Mouse (Mus musculus) kidney, embryonic 14.5 days (tissue): ENCODE measurements around the gene H2-M10.3. TPM values are rescaled to one million over a fixed set of nuclear protein-coding genes. Genes with fewer than 3 reads are reported as not detected.
"Not testable (repeated sequence)": the region's sequence is repeated elsewhere in the genome, so short reads cannot be mapped to it uniquely, and the experiment has no call there.

Source experiments
- ATAC-seq: fragments of 200-750 bp; cut with Nextera tagmentation; 2 replicates; pipeline ENCODE4 v1.8.0; 2017; ENCODE audit warnings: moderate number of reproducible peaks, mild to moderate bottlenecking, moderate TSS enrichment, moderate library complexity; ENCODE audit not compliant: low FRiP score, low TSS enrichment
- H3K27ac ChIP-seq: fragments of 300-500 bp; sonication (generic); 2 replicates; pipeline ENCODE4 v1.5.1; 2014; ENCODE audit warnings: low read depth, mild to moderate bottlenecking, low read length, moderate library complexity, mixed read lengths
- H3K27me3 ChIP-seq: fragments of 300-500 bp; sonication (generic); 2 replicates; pipeline ENCODE4 v1.6.1; 2014; ENCODE audit warnings: mild to moderate bottlenecking, low read length; ENCODE audit not compliant: control insufficient read depth, insufficient read depth
- H3K36me3 ChIP-seq: fragments of 300-500 bp; sonication (generic); 2 replicates; pipeline ENCODE4 v1.6.1; 2014; ENCODE audit warnings: low read length, mixed read lengths; ENCODE audit not compliant: control insufficient read depth, insufficient read depth
- H3K4me1 ChIP-seq: fragments of 300-500 bp; sonication (generic); 2 replicates; pipeline ENCODE4 v1.6.1; 2014; ENCODE audit warnings: low read length, mixed read lengths; ENCODE audit not compliant: control insufficient read depth, insufficient read depth
- H3K4me2 ChIP-seq: fragments of 300-500 bp; sonication (generic); replicated peaks from 2 replicates; pipeline ENCODE4 v1.6.1; 2014; ENCODE audit warnings: low read depth, mild to moderate bottlenecking, low read length
- H3K4me3 ChIP-seq: fragments of 300-500 bp; sonication (generic); 2 replicates; pipeline ENCODE4 v1.5.1; 2014; ENCODE audit warnings: mild to moderate bottlenecking, low read length
- H3K9ac ChIP-seq: fragments of 300-500 bp; sonication (generic); 2 replicates; pipeline ENCODE4 v1.6.1; 2014; ENCODE audit warnings: low read depth, mild to moderate bottlenecking, low read length, moderate library complexity
- H3K9me3 ChIP-seq: fragments of 300-500 bp; sonication (generic); 2 replicates; pipeline ENCODE4 v1.6.1; 2016; ENCODE audit warnings: low read length; ENCODE audit not compliant: control insufficient read depth
- WGBS: fragments of 180-500 bp; shearing (Covaris S2); extraction: QIAGEN DNeasy Blood & Tissue Kit; methylation state at CpG from one replicate; pipeline ENCODE4 v1.1.7; 2014; 5-methylcytosine and 5-hydroxymethylcytosine counted together
- polyA plus RNA-seq: library from polyadenylated mRNA; unstranded; fragments of >200 nt; fragmentation: Nextera tagmentation; extraction: Ambion mirVana; gene quantifications from 2 replicates; pipeline ENCODE4 v1.2.1, GENCODE M21; 2014

H2-M10.3 gene
- polyA plus RNA-seq = not detected in 2 replicates

DNA sequence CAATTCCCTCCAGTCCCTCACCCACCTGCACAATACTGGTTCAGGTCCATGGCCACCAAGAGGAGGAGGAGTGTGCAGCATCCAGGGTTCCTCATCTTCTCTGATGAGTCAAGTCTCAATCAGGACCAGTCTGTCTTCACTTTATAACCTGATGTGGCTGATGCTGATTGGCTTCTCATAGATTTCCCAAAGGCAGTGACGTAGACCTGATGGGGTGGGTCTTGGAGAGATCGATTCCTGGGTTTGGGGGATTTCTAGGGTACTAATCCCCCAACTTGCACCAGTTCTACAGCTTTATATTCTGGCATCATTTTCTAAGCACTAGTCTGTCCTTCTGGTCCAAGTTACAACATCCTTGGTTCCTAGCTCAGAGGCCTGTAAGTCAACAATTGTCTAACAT lies at the start of gene H2-M10.3:
Gene H2-M10.3, minus strand, starts transcription at position 101 of the 400 bp plus-strand sequence.
- not testable (repeated sequence) for H3K27ac ChIP-seq, H3K9me3 ChIP-seq, H3K36me3 ChIP-seq, H3K4me2 ChIP-seq, H3K4me1 ChIP-seq, H3K9ac ChIP-seq, ATAC-seq, H3K27me3 ChIP-seq, H3K4me3 ChIP-seq
- 90% methylated on average over 2 of the region's 2 CpGs for WGBS

DNA sequence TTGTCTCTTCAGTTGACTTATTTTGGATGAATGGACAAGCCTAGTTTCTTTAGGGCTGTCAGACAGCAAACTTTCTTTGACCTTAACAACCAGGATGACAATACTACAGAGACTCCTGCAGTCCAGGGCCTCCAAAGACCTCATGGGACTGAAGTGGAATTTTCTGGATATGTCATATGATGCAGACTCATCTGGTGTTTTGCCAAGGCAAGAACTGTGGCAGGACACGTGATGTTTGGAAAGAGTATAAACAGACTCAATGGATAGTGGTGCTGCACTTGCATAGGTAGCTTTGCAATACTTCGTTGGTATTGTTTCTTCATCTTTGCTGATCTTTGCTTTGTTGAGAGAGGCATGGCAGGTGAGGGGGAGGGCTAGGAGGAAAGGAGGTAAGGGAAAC lies 49.2 kb upstream of the H2-M10.3 start:
- H3K9me3 ChIP-seq = no peaks in the 10 kb centered on the region; the same call in 1 of the 2 replicates
- no peaks in the 10 kb centered on the region for H3K27me3 ChIP-seq
- no peak overlapping the region for H3K27ac ChIP-seq
- ATAC-seq = no peak
- 58% methylated on average over 2 of the region's 2 CpGs for WGBS
- H3K4me2 ChIP-seq = no peak overlapping the region
- no peak overlapping the region for H3K4me3 ChIP-seq
- no peak overlapping the region for H3K9ac ChIP-seq
- H3K4me1 ChIP-seq = no peaks in the 10 kb centered on the region
- H3K36me3 ChIP-seq = no peaks in the 10 kb centered on the region

DNA sequence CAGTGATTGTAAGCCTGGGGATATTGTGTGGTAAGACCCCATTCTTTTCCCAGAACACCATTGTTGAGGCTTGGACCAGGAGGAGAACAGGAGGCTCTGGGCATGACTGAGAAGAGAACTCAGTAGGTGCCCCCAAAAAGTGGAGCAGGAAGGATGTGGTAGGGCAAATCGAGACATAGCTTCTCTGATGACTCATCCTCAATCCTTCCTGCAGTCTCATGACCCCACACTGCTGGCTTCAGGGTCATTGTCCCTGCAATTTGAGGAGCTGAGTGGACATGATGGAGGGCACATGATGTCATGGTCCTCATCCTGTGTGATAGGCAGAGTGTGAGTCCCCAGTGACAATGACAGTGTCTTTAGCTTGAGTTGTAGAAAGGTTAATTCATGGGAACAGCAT lies 47.2 kb upstream of the H2-M10.3 start:
- WGBS = 60% methylated on average over 1 of the region's 1 CpGs

DNA sequence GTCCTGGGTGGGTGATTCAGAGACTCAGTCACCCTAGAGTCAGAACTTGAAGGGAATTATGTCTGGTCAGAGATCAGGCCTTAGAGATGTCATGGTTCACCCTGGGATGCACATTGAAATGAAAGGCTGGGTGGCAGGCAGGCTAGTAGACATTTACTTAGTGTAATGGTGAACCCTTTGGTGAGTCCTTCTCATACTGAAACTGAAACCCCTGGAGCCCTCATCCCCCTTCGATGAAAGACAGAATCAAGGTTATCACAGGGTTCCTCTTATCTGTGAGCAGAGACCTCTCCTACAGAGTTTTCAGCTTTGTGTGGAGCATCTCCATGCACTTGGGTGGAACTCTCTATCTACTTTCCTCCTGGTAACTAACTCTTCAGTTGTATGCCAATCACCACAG lies 46.1 kb upstream of the H2-M10.3 start:
- Histone ChIP-seq H3K9me3 (no peaks in the 10 kb centered on the region), H3K4me2 (no peak overlapping the region), H3K27me3 (no peaks in the 10 kb centered on the region), H3K4me3 (no peak overlapping the region), H3K9ac (no peak overlapping the region), H3K4me1 (no peaks in the 10 kb centered on the region), H3K27ac (no peak overlapping the region), H3K36me3 (no peaks in the 10 kb centered on the region)
- WGBS = 82% methylated on average over 1 of the region's 1 CpGs
- no peak for ATAC-seq

More for the DNA sequence above, 47.2 kb upstream of the H2-M10.3 start:
- H3K27ac ChIP-seq = no peak overlapping the region
- no peaks in the 10 kb centered on the region for H3K36me3 ChIP-seq
- no peak overlapping the region for H3K9ac ChIP-seq
- no peak for ATAC-seq
- H3K9me3 ChIP-seq = no peaks in the 10 kb centered on the region
- no peaks in the 10 kb centered on the region for H3K4me1 ChIP-seq
- H3K4me2 ChIP-seq = no peak overlapping the region
- H3K4me3 ChIP-seq = no peak overlapping the region
- no peaks in the 10 kb centered on the region for H3K27me3 ChIP-seq

DNA sequence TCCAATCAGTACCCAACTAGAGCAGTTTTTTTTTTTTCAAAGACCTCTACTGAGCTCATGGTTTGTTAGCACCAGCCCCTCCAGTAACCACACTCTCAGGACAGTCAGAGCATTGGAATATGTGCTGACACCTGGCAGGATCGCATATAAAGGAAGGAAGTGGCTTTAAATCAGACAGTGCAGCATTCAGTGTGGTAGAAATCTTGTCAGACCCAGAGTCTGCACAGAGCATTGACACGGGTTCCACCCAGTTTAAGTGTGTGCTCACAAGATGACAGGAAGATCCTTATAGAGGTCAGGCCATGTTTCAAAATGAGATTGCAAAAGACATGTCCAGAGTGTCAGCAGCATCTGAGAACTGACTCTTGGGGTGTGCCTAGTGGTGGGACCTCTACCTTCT lies 21.7 kb upstream of the H2-M10.3 start:
- Histone ChIP-seq H3K9ac (no peak overlapping the region), H3K4me3 (no peak overlapping the region), H3K9me3 (no peaks in the 10 kb centered on the region), H3K4me1 (no peaks in the 10 kb centered on the region), H3K36me3 (no peaks in the 10 kb centered on the region), H3K27ac (no peak overlapping the region), H3K4me2 (no peak overlapping the region), H3K27me3 (no peaks in the 10 kb centered on the region)
- ATAC-seq = no peak
- WGBS = 76% methylated on average over 2 of the region's 2 CpGs

DNA sequence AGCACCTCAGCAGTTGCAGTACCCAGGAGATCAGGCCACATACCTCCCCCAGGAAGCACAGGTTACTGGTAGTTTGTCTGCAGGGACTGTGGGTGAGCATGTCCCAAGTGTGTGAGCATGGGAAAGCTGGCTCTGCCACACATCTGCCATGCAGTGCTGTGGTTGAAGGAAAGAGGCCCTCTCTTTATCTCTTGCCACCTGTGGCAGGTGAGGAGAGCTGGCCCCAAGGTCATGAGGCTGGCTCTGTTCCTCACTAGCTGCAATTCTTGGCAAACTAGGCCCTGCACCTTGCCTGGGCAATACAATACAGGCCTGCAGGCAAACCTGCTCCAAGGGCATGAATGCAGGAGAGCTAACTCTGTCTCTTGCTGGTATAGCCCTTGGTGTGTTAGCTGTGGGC lies 5.8 kb downstream of the H2-M10.3 start:
- H3K4me1 ChIP-seq, H3K27me3 ChIP-seq, ATAC-seq, H3K9me3 ChIP-seq, H3K4me3 ChIP-seq, H3K36me3 ChIP-seq, H3K27ac ChIP-seq, H3K4me2 ChIP-seq, H3K9ac ChIP-seq: not testable (repeated sequence)

DNA sequence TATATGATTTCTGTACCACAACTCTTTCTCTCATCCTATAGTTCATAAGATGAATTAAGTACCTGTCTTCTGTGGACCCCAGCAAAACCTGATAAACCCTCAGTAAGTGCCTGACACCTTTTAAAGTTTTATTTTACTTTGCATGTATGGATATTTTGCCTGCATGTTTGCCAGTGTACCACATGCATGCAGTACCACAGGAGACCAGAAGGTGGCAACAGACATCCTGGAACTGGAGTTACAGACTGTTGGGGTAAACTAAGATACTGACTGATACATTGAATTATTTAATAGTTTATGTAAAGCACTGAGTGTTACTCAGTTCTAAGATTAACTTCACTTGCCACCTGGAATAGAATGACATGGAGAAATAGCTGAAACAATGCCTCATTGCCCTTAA lies 10.7 kb downstream of the H2-M10.3 start:
- H3K36me3 ChIP-seq, ATAC-seq, H3K4me1 ChIP-seq, H3K4me3 ChIP-seq, H3K27me3 ChIP-seq, H3K4me2 ChIP-seq, H3K9me3 ChIP-seq, H3K9ac ChIP-seq, H3K27ac ChIP-seq: not testable (repeated sequence)

DNA sequence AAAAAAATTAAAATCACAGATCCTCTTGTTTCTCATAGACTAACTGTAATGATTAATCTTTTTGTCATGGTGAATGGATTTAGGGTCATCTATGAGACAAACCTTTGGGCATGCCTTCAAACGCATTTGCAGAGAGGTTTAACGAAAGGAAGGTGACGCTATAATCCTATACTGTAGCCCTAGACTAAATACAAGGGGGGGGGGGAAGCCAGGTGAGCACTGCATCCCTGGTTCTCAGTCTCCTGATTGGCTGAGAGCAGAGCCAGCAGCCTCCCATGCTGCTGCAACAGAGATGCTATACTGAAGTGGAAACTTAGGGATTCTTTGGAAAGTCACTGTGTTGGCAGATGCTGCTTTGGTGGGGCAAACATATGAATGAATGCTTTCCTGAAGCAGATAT lies 12.5 kb downstream of the H2-M10.3 start:
- no peaks in the 10 kb centered on the region for H3K36me3 ChIP-seq
- H3K4me3 ChIP-seq = no peak overlapping the region
- H3K4me1 ChIP-seq = no peaks in the 10 kb centered on the region
- no peaks in the 10 kb centered on the region for H3K27me3 ChIP-seq
- no peaks in the 10 kb centered on the region for H3K9me3 ChIP-seq
- 48% methylated on average over 3 of the region's 3 CpGs for WGBS
- H3K27ac ChIP-seq = no peak overlapping the region
- no peak for ATAC-seq
- no peak overlapping the region for H3K4me2 ChIP-seq
- H3K9ac ChIP-seq = no peak overlapping the region

DNA sequence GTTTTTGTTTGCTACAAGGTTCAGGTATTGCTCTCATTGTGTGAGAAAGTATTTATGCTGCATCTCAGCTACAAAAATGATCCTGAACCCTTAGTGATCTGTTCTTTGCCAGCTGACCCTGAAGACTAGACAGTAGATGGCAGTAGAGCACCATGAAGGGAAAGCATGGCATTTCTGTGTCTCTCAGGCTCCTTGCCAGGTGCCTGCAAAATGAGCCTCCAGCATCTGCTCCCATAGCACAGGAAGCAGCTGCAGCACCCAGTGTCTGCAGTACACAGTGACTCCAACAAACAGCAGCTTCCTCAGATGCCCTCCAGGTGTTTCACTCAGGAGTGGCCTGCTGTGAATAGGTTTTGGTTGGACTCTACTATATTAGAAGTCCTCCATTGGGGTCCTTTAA lies 12.9 kb downstream of the H2-M10.3 start:
- not testable (repeated sequence) for H3K27me3 ChIP-seq, H3K36me3 ChIP-seq
- ATAC-seq = 0 out of 2 replicates have a peak, but pooled peaks have one; percentile 32

DNA sequence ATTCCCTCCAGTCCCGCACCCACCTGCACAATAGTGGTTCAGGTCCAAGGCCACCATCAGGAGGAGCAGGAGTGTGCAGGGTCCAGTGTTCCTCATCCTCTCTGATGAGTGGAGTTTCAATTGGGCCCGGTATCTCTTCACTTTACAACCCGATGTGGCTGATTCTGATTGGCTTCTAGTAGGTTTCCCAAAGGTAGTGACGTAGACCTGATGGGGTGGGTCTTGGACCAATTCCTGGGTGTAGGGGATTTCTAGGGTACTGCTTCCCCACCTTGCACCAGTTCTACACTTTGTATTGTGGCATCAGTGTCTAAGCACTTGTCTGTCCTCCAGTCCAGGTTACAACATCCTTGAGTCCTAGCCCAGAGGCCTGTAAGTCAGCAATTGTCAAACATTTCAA lies 42.2 kb downstream of the H2-M10.3 start, which contains the start of gene H2-M10.1:
Gene H2-M10.1, minus strand, starts transcription at position 101 of the 400 bp plus-strand sequence.
- Histone ChIP-seq H3K9ac (no peak within 1 kb of the TSS), H3K27ac (no peak within 1 kb of the TSS), H3K4me3 (no peak within 1 kb of the TSS), H3K27me3 (no peaks in the 10 kb centered on the region), H3K4me1 (no peaks in the 10 kb centered on the region), H3K9me3 (no peaks in the 10 kb centered on the region), H3K4me2 (no peak within 1 kb of the TSS), H3K36me3 (no peaks in the 10 kb centered on the region)
- WGBS = 91% methylated on average over 4 of the region's 4 CpGs
- no peak for ATAC-seq

More for the DNA sequence above, 12.9 kb downstream of the H2-M10.3 start:
- H3K27ac ChIP-seq, H3K4me3 ChIP-seq, H3K9ac ChIP-seq, H3K4me1 ChIP-seq, H3K9me3 ChIP-seq, H3K4me2 ChIP-seq: not testable (repeated sequence)
